Mouse (Mus musculus) liver, embryonic 14.5 days (tissue): ENCODE results near the gene Alox12. TPM values are rescaled to one million over a fixed set of nuclear protein-coding genes. Genes with fewer than 3 reads are reported as not detected.

Source experiments
- ATAC-seq: fragments of 200-750 bp; cut with Nextera tagmentation; 2 replicates; pipeline ENCODE4 v1.8.0; 2017; ENCODE audit warnings: moderate number of reproducible peaks, mild to moderate bottlenecking, moderate library complexity; ENCODE audit not compliant: insufficient read depth
- DNase-seq, 3 experiments: peaks; one replicate each; pipeline ENCODE4 v3.0.0-alpha.2; 2012 to 2013; ENCODE audit warnings: low read depth in 3 of 3, low spot score in 3 of 3
- H3K27ac ChIP-seq: fragments of 300-500 bp; sonication (generic); 2 replicates; pipeline ENCODE4 v1.5.1; 2014; ENCODE audit warnings: moderate library complexity, mild to moderate bottlenecking, control low read depth, inconsistent platforms
- H3K27me3 ChIP-seq: fragments of 300-500 bp; sonication (generic); 2 replicates; pipeline ENCODE4 v1.6.1; 2014; ENCODE audit warnings: mild to moderate bottlenecking, low read length, moderate library complexity; ENCODE audit not compliant: control insufficient read depth, insufficient read depth
- H3K36me3 ChIP-seq: fragments of 300-500 bp; sonication (generic); replicated peaks from 2 replicates; pipeline ENCODE4 v1.6.1; 2014; ENCODE audit warnings: low read depth; ENCODE audit not compliant: control insufficient read depth, insufficient read depth
- H3K4me1 ChIP-seq, 2 experiments: fragments of 200-500 bp in 1 of 2; fragments of 300-500 bp in 1 of 2; sonication (generic) in 1 of 2; replicated peaks; 2 replicates each; pipeline ENCODE4 v1.6.1; 2012 to 2014; ENCODE audit warnings: antibody characterized with exemption in 1 of 2, inconsistent platforms in 1 of 2, low read length in 1 of 2; ENCODE audit not compliant: control insufficient read depth in 2 of 2, insufficient read depth in 2 of 2
- H3K4me2 ChIP-seq: fragments of 300-500 bp; sonication (generic); 2 replicates; pipeline ENCODE4 v1.6.1; 2014; ENCODE audit warnings: low read depth, mild to moderate bottlenecking, control low read depth, moderate library complexity
- H3K4me3 ChIP-seq, 2 experiments: fragments of 200-500 bp in 1 of 2; fragments of 300-500 bp in 1 of 2; sonication (generic) in 1 of 2; 2 replicates each; pipeline ENCODE4 v1.5.1; 2012 to 2014; ENCODE audit warnings: low read depth in 2 of 2, low read length in 2 of 2, mild to moderate bottlenecking in 2 of 2, control low read depth in 1 of 2, inconsistent platforms in 1 of 2, moderate library complexity in 1 of 2; ENCODE audit not compliant: insufficient read depth in 1 of 2
- H3K9ac ChIP-seq: fragments of 300-500 bp; sonication (generic); replicated peaks from 2 replicates; pipeline ENCODE4 v1.6.1; 2014; ENCODE audit warnings: mild to moderate bottlenecking, control low read depth, moderate library complexity
- H3K9me3 ChIP-seq: fragments of 300-500 bp; sonication (generic); 2 replicates; pipeline ENCODE4 v1.6.1; 2016; ENCODE audit warnings: low read length, mixed read lengths; ENCODE audit not compliant: control insufficient read depth
- CTCF ChIP-seq: IDR thresholded peaks from 2 replicates; pipeline ENCODE4 v1.5.1; 2016; ENCODE audit warnings: antibody characterized with exemption, low read depth, control low read depth
- EP300 ChIP-seq: IDR thresholded peaks from 2 replicates; pipeline ENCODE4 v1.6.1; 2016; ENCODE audit warnings: antibody characterized with exemption, low read depth
- WGBS: fragments of 180-500 bp; shearing (Covaris S2); extraction: QIAGEN DNeasy Blood & Tissue Kit; methylation state at CpG from one replicate; pipeline ENCODE4 v1.1.7; 2014; ENCODE audit not compliant: insufficient replicate concordance; 5-methylcytosine and 5-hydroxymethylcytosine counted together
- polyA plus RNA-seq, 2 experiments: library from polyadenylated mRNA; depleted of rRNA in 1 of 2; stranded (reverse) in 1 of 2; unstranded in 1 of 2; fragments of >200 nt; fragmentation: Nextera tagmentation in 1 of 2; extraction: Ambion mirVana in 1 of 2; gene quantifications; 2 replicates each; pipeline versions ENCODE4 v1.2.1 to v1.2.3; 2012 to 2014

Gene Alox12
- polyA plus RNA-seq, 2 experiments: 11.2 to 13.6 TPM

DNA sequence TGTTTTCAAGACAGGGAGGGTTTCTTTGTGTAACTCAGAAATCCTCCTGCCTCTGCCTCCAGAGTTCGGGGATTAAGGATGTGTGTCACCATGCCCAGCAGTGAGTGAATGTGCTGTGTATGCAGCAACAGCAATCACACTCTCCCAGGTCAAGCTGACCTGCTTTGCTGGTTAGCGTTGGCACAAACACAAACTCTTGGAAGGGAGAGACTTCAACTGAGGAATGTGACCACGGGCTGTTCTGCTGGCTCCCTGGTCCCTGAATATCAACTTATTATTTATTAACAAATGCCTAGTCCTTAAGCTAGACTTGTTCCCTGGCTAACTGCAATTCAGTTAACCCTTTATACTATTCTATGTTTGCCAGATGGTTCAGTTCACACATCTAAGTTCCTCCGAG is 28.5 kb upstream of the Alox12 start:
- no peaks in the 10 kb centered on the region for H3K27me3 ChIP-seq
- H3K4me2 ChIP-seq: no peak overlapping the region
- TF ChIP-seq CTCF (no peak), EP300 (no peak)
- H3K9me3 ChIP-seq: no peaks in the 10 kb centered on the region
- H3K4me1 ChIP-seq: peaks cover 0 to 2% of the 10 kb centered on the region in 2 experiments; a peak in 2 of 4 replicates
- H3K9ac ChIP-seq: no peak overlapping the region
- no peaks in the 10 kb centered on the region for H3K36me3 ChIP-seq
- no peak overlapping the region for H3K4me3 ChIP-seq
- DNase-seq (no peak), ATAC-seq (no peak)
- no peak overlapping the region for H3K27ac ChIP-seq
- 61% methylated on average over 4 of the region's 4 CpGs for WGBS

- Histone ChIP-seq H3K27me3 (no peaks in the 10 kb centered on the region), H3K4me1 (peaks cover 0 to 2% of the 10 kb centered on the region in 2 experiments; a peak in 2 of 4 replicates), H3K9ac (no peak overlapping the region), H3K27ac (no peak overlapping the region), H3K36me3 (no peaks in the 10 kb centered on the region), H3K9me3 (no peaks in the 10 kb centered on the region), H3K4me2 (no peak overlapping the region), H3K4me3 (no peak overlapping the region)
- TF ChIP-seq CTCF (no peak), EP300 (no peak)
- ATAC-seq: no peak
- no peak for DNase-seq
- WGBS: 32% methylated on average over 3 of the region's 3 CpGs
These were observed 25.3 kb upstream of the Alox12 start for GRCm38 (mm10) chr11:70280441-70280840.

GRCm38 (mm10) chr11:70278961-70279360 is 23.8 kb upstream of the Alox12 start:
- no peak overlapping the region for H3K9ac ChIP-seq
- peaks cover 0 to 2% of the 10 kb centered on the region in 2 experiments; a peak in 2 of 4 replicates for H3K4me1 ChIP-seq
- no peaks in the 10 kb centered on the region for H3K9me3 ChIP-seq
- no peaks in the 10 kb centered on the region for H3K36me3 ChIP-seq
- H3K4me2 ChIP-seq: no peak overlapping the region
- DNase-seq (no peak), ATAC-seq (no peak)
- TF ChIP-seq CTCF (no peak), EP300 (no peak)
- no peak overlapping the region for H3K27ac ChIP-seq
- no peaks in the 10 kb centered on the region for H3K27me3 ChIP-seq
- H3K4me3 ChIP-seq: no peak overlapping the region
- 72% methylated on average over 3 of the region's 3 CpGs for WGBS

DNA sequence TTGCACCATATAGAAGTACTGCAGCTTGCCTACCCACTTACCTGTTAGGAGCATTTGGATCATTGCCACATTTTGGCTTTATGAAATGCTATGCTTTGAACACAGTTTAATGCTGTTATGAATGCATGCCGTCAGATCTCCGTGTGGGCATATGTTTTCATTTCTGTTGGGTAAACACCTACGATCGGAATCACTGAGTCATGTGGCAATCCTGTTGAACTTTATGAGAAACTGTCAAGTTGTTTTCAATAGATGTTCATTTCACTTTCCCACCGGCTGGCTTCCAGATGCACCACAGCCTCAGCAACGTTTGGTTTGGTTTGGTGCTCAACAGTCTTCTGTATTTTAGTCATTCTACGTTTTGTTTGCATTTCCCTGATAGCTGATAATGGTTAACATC is 16.5 kb upstream of the Alox12 start:
- 68% methylated on average over 7 of the region's 7 CpGs for WGBS
- no peaks in the 10 kb centered on the region for H3K36me3 ChIP-seq
- no peak overlapping the region for H3K4me3 ChIP-seq
- no peak overlapping the region for H3K4me2 ChIP-seq
- H3K27ac ChIP-seq: no peak overlapping the region
- TF ChIP-seq EP300: no peak
- no peak for TF ChIP-seq CTCF
- no peaks in the 10 kb centered on the region for H3K27me3 ChIP-seq
- no peak overlapping the region for H3K9ac ChIP-seq
- H3K4me1 ChIP-seq: no peaks in the 10 kb centered on the region
- no peaks in the 10 kb centered on the region for H3K9me3 ChIP-seq
- ATAC-seq (no peak), DNase-seq (no peak)

DNA sequence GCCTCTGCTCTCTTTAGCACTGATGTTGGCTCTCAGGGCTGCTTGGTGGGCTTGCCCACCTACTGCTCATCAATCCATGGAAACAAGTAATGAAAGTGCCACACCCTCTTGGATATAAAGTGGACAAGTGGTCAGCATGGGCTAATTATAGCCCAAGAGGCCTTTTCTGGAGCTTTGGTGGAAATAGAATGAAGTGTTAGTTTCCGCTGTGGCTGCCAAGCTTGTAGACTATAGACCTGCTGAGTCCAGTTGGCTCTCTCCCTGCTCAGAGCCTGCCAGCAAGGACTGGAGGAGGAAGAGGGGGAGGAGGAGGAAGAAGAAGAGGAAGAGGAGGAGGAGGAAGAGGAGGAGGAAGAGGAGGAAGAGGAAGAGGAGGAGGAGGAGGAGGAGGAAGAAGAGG is 11.3 kb upstream of the Alox12 start:
- Histone ChIP-seq H3K9ac (no peak overlapping the region), H3K27ac (no peak overlapping the region), H3K9me3 (no peaks in the 10 kb centered on the region), H3K36me3 (no peaks in the 10 kb centered on the region), H3K4me3 (no peak overlapping the region), H3K4me2 (no peak overlapping the region), H3K27me3 (no peaks in the 10 kb centered on the region), H3K4me1 (no peaks in the 10 kb centered on the region)
- DNase-seq: no peak
- TF ChIP-seq EP300 (no peak), CTCF (no peak)
- ATAC-seq: no peak
- 85% methylated on average over 1 of the region's 1 CpGs for WGBS
